Mouse (Mus musculus): ENCODE results near the gene Atm.

- TF ChIP-seq CTCF (IDR thresholded peaks at IDR 0.05; ENCODE audit: control insufficient read depth, insufficient read depth, insufficient replicate concordance, low read depth, low read length): no peak
- no peak for TF ChIP-seq POLR2A (IDR thresholded peaks at IDR 0.05; ENCODE audit: control insufficient read depth, low read depth, low read length)
Measured at GRCm38 (mm10) chr9:53575721-53576120, 39.2 kb upstream of the Atm start.

All from testis, adult 2 months (tissue).